Mouse (Mus musculus) liver, adult 2 months (tissue): ENCODE measurements at regions not wholly inside any gene's neighbourhood (a gene's known extent, or its start where the extent isn't known, plus 50 kb on each side); places are given as distances from the start of the nearest gene placed in this dataset.

Experiments used
- DNase-seq: peaks from one replicate; pipeline ENCODE4 v3.0.0-alpha.2; 2011; ENCODE audit warnings: low read depth, low spot score; ENCODE audit errors: extremely low read depth
- H3K27ac ChIP-seq: fragments of 200-500 bp; replicated peaks from 2 replicates; pipeline ENCODE4 v1.5.1; 2012; ENCODE audit warnings: low read depth, mild to moderate bottlenecking, control low read depth, inconsistent platforms, low read length; ENCODE audit not compliant: insufficient read depth
- H3K27me3 ChIP-seq: fragments of 200-500 bp; 2 replicates; pipeline ENCODE4 v1.6.1; 2012; ENCODE audit warnings: mild to moderate bottlenecking, moderate library complexity, low read length, inconsistent platforms; ENCODE audit not compliant: control insufficient read depth, insufficient read depth
- H3K36me3 ChIP-seq: fragments of 200-500 bp; 2 replicates; pipeline ENCODE4 v1.6.1; 2012; ENCODE audit warnings: low read length, inconsistent platforms; ENCODE audit not compliant: control insufficient read depth, insufficient read depth
- H3K4me1 ChIP-seq: fragments of 200-500 bp; 2 replicates; pipeline ENCODE4 v1.6.1; 2011; ENCODE audit warnings: low read length; ENCODE audit not compliant: control insufficient read depth, insufficient read depth
- H3K4me3 ChIP-seq: fragments of 200-500 bp; 2 replicates; pipeline ENCODE4 v1.5.1; 2011; ENCODE audit warnings: low read depth, mild to moderate bottlenecking, control low read depth, low read length, moderate library complexity; ENCODE audit not compliant: insufficient read depth
- H3K79me2 ChIP-seq: fragments of 200-500 bp; 2 replicates; pipeline ENCODE4 v1.6.1; 2012; ENCODE audit warnings: inconsistent platforms, mild to moderate bottlenecking, low read length, moderate library complexity; ENCODE audit not compliant: control insufficient read depth, insufficient read depth
- H3K9ac ChIP-seq: fragments of 200-500 bp; 2 replicates; pipeline ENCODE4 v1.6.1; 2012; ENCODE audit warnings: low read depth, mild to moderate bottlenecking, control low read depth, inconsistent platforms, low read length
- CTCF ChIP-seq: fragments of 200-500 bp; IDR thresholded peaks from 2 replicates; pipeline ENCODE4 v1.5.1; 2011; ENCODE audit warnings: low read depth, low read length, control low read depth
- POLR2A ChIP-seq: fragments of 200-500 bp; IDR thresholded peaks from 2 replicates; pipeline ENCODE4 v1.6.1; 2011; ENCODE audit warnings: low read length, control low read depth; ENCODE audit not compliant: insufficient read depth; ENCODE audit errors: extremely low read depth
- WGBS: fragments of 180-500 bp; shearing (Covaris S2); methylation state at CpG from one replicate; pipeline ENCODE4 v1.1.7; 2018; 5-methylcytosine and 5-hydroxymethylcytosine counted together

GRCm38 (mm10) chr3:128636960-128637755 is 562.5 kb upstream of the Pitx2 start:
- no peaks in the 10 kb centered on the region for H3K36me3 ChIP-seq
- WGBS = 80% methylated on average over 18 of the region's 18 CpGs
- H3K79me2 ChIP-seq = no peaks in the 10 kb centered on the region
- no peaks in the 10 kb centered on the region for H3K4me1 ChIP-seq
- no peak for DNase-seq
- no peak overlapping the region for H3K9ac ChIP-seq
- no peaks in the 10 kb centered on the region for H3K27me3 ChIP-seq
- TF ChIP-seq POLR2A (no peak), CTCF (no peak)
- H3K4me3 ChIP-seq = no peak overlapping the region
- H3K27ac ChIP-seq = no peak overlapping the region

- WGBS = 86% methylated on average over 1 of the region's 1 CpGs
Observed at GRCm38 (mm10) chr3:128627696-128628095, 572.0 kb upstream of the Pitx2 start.

GRCm38 (mm10) chr3:128616675-128617074 is 583.0 kb upstream of the Pitx2 start:
- no peak for DNase-seq
- 72% methylated on average over 6 of the region's 6 CpGs for WGBS
- no peak overlapping the region for H3K27ac ChIP-seq
- H3K27me3 ChIP-seq = no peaks in the 10 kb centered on the region
- no peaks in the 10 kb centered on the region for H3K79me2 ChIP-seq
- no peaks in the 10 kb centered on the region for H3K36me3 ChIP-seq
- H3K4me3 ChIP-seq = no peak overlapping the region
- H3K9ac ChIP-seq = no peak overlapping the region
- no peak for TF ChIP-seq CTCF
- TF ChIP-seq POLR2A = no peak
- H3K4me1 ChIP-seq = no peaks in the 10 kb centered on the region

More at GRCm38 (mm10) chr3:128627696-128628095, 572.0 kb upstream of the Pitx2 start:
- Histone ChIP-seq H3K9ac (no peak overlapping the region), H3K79me2 (no peaks in the 10 kb centered on the region), H3K4me3 (no peak overlapping the region), H3K27me3 (no peaks in the 10 kb centered on the region), H3K27ac (no peak overlapping the region), H3K4me1 (no peaks in the 10 kb centered on the region), H3K36me3 (no peaks in the 10 kb centered on the region)
- TF ChIP-seq POLR2A = no peak
- TF ChIP-seq CTCF = no peak
- DNase-seq = no peak

GRCm38 (mm10) chr3:128613657-128614056 is 586.0 kb upstream of the Pitx2 start:
- Histone ChIP-seq H3K79me2 (no peaks in the 10 kb centered on the region), H3K27me3 (no peaks in the 10 kb centered on the region), H3K4me1 (no peaks in the 10 kb centered on the region), H3K27ac (no peak overlapping the region), H3K9ac (no peak overlapping the region), H3K4me3 (no peak overlapping the region), H3K36me3 (no peaks in the 10 kb centered on the region)
- DNase-seq = no peak
- 81% methylated on average over 9 of the region's 9 CpGs for WGBS
- TF ChIP-seq CTCF (no peak), POLR2A (no peak)

- Histone ChIP-seq H3K36me3 (no peaks in the 10 kb centered on the region), H3K27me3 (no peaks in the 10 kb centered on the region), H3K27ac (no peak overlapping the region), H3K9ac (no peak overlapping the region), H3K4me3 (no peak overlapping the region), H3K4me1 (no peaks in the 10 kb centered on the region), H3K79me2 (no peaks in the 10 kb centered on the region)
- DNase-seq = no peak
- WGBS = 81% methylated on average over 6 of the region's 6 CpGs
- TF ChIP-seq CTCF = no peak
- no peak for TF ChIP-seq POLR2A
Observed at GRCm38 (mm10) chr3:128610731-128611130, 588.9 kb upstream of the Pitx2 start.

- TF ChIP-seq CTCF (no peak), POLR2A (no peak)
- H3K79me2 ChIP-seq = no peaks in the 10 kb centered on the region
- no peaks in the 10 kb centered on the region for H3K4me1 ChIP-seq
- no peaks in the 10 kb centered on the region for H3K36me3 ChIP-seq
- H3K9ac ChIP-seq = no peak overlapping the region
- H3K27ac ChIP-seq = no peak overlapping the region
- H3K27me3 ChIP-seq = no peaks in the 10 kb centered on the region
- DNase-seq = no peak
- WGBS = 39% methylated on average over 3 of the region's 3 CpGs
- H3K4me3 ChIP-seq = no peak overlapping the region
Observed at GRCm38 (mm10) chr3:128608694-128609093, 591.0 kb upstream of the Pitx2 start.
